Mouse (Mus musculus) lung, adult 18-20 months (tissue): ENCODE measurements around the gene Esyt2.

ENCODE experiments used
- DNase-seq, 2 experiments: peaks; one replicate each; pipeline ENCODE4 v3.0.0; 2022; ENCODE audit warnings: mixed read lengths in 2 of 2

Gene Esyt2

GRCm38 (mm10) chr12:116367346-116367745 is 86.3 kb downstream of the Esyt2 start:
- no peak for DNase-seq

GRCm38 (mm10) chr12:116368857-116369256 is 87.9 kb downstream of the Esyt2 start:
- DNase-seq, result no peak

- DNase-seq, result no peak
These were observed 102.1 kb downstream of the Esyt2 start for GRCm38 (mm10) chr12:116383101-116383500.

GRCm38 (mm10) chr12:116383995-116384394 is 103.0 kb downstream of the Esyt2 start:
- DNase-seq, result no peak

GRCm38 (mm10) chr12:116386802-116387201 is 105.8 kb downstream of the Esyt2 start:
- no peak for DNase-seq

GRCm38 (mm10) chr12:116389868-116390267 is 108.9 kb downstream of the Esyt2 start:
- DNase-seq, result no peak

GRCm38 (mm10) chr12:116394327-116394726 is 113.3 kb downstream of the Esyt2 start:
- no peak for DNase-seq

- no peak for DNase-seq
These were observed 114.3 kb downstream of the Esyt2 start for GRCm38 (mm10) chr12:116395312-116395711.

- no peak for DNase-seq
These were observed 115.2 kb downstream of the Esyt2 start for GRCm38 (mm10) chr12:116396072-116396695.

GRCm38 (mm10) chr12:116404012-116404679 is 123.2 kb downstream of the Esyt2 start:
- DNase-seq, result no peak

GRCm38 (mm10) chr12:116405045-116405835 is 124.2 kb downstream of the Esyt2 start, which contains the start of gene Ncapg2:
Ncapg2 (plus strand) TSS chr12:116405402.
- DNase-seq, result peak; percentile 98

- DNase-seq, result no peak
These were observed 124.8 kb downstream of the Esyt2 start for GRCm38 (mm10) chr12:116405836-116406155.

GRCm38 (mm10) chr12:116407883-116408282 is 126.9 kb downstream of the Esyt2 start:
- no peak for DNase-seq

- no peak for DNase-seq
These were observed 133.9 kb downstream of the Esyt2 start for GRCm38 (mm10) chr12:116414941-116415340.

GRCm38 (mm10) chr12:116416514-116416913 is 135.5 kb downstream of the Esyt2 start:
- no peak for DNase-seq

GRCm38 (mm10) chr12:116421656-116422055 is 140.7 kb downstream of the Esyt2 start:
- DNase-seq, result no peak

GRCm38 (mm10) chr12:116425392-116425791 is 144.4 kb downstream of the Esyt2 start:
- DNase-seq, result no peak

- DNase-seq, result no peak
These were observed 152.7 kb downstream of the Esyt2 start for GRCm38 (mm10) chr12:116433742-116434141.

- DNase-seq, result no peak
These were observed 154.2 kb downstream of the Esyt2 start for GRCm38 (mm10) chr12:116435232-116435631.

- DNase-seq, result no peak
These were observed 155.1 kb downstream of the Esyt2 start for GRCm38 (mm10) chr12:116436125-116436524.

- no peak for DNase-seq
These were observed 157.6 kb downstream of the Esyt2 start for GRCm38 (mm10) chr12:116438591-116438990.
